Mouse (Mus musculus): ENCODE measurements around the gene Asic2. TPM values are rescaled to one million over a fixed set of nuclear protein-coding genes. Genes with fewer than 3 reads are reported as not detected.

Gene Asic2
- polyA plus RNA-seq, 1 experiment from 2014 or later: 16.2 TPM

- no peaks in the 10 kb centered on the region for H3K36me3 ChIP-seq (ENCODE audit: control insufficient read depth, insufficient read depth, low read length)
- H3K4me2 ChIP-seq (ENCODE audit: low read length): no peak overlapping the region
- no peak for ATAC-seq
- no peaks in the 10 kb centered on the region for H3K9me3 ChIP-seq (replicated peaks; ENCODE audit: control insufficient read depth, low read length, poor library complexity, severe bottlenecking)
- H3K4me3 ChIP-seq (ENCODE audit: low read depth, low read length): no peak overlapping the region
- H3K4me1 ChIP-seq (ENCODE audit: control insufficient read depth, insufficient read depth, low read length): no peaks in the 10 kb centered on the region
- WGBS: 87% methylated on average over 2 of the region's 2 CpGs
- no peak overlapping the region for H3K9ac ChIP-seq (ENCODE audit: low read depth, low read length)
- no peak overlapping the region for H3K27ac ChIP-seq (ENCODE audit: low read length)
- H3K27me3 ChIP-seq (ENCODE audit: control insufficient read depth, insufficient read depth, low read depth, low read length): no peaks in the 10 kb centered on the region
Observed at GRCm38 (mm10) chr11:81386185-81386584, 582.1 kb downstream of the Asic2 start.

DNA sequence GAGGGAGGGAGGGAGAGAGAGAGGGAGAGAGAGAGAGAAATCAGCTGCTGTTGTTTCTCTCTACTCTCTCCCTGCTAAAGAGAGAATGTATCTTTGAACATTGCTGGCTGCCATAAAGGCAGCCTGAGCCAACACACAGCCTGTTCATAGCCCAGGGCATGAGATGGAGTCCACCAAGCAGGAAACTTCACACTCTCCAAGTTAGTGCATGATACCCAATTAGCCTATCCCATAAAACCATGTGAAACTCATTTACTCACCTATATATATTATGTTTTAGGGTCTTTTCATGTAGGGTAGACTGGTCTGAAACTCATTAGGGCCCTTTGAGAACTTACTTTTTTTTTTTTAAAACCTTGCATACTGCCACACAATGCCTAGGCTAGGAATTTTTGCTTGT lies 582.7 kb downstream of the Asic2 start:
- Histone ChIP-seq H3K9me3 (replicated peaks; ENCODE audit: control insufficient read depth, low read length, poor library complexity, severe bottlenecking) (no peaks in the 10 kb centered on the region), H3K4me2 (ENCODE audit: low read length) (no peak overlapping the region), H3K9ac (ENCODE audit: low read depth, low read length) (no peak overlapping the region), H3K27me3 (ENCODE audit: control insufficient read depth, insufficient read depth, low read depth, low read length) (no peaks in the 10 kb centered on the region), H3K4me3 (ENCODE audit: low read depth, low read length) (no peak overlapping the region), H3K4me1 (ENCODE audit: control insufficient read depth, insufficient read depth, low read length) (no peaks in the 10 kb centered on the region), H3K36me3 (ENCODE audit: control insufficient read depth, insufficient read depth, low read length) (no peaks in the 10 kb centered on the region), H3K27ac (ENCODE audit: low read length) (no peak overlapping the region)
- ATAC-seq: no peak

DNA sequence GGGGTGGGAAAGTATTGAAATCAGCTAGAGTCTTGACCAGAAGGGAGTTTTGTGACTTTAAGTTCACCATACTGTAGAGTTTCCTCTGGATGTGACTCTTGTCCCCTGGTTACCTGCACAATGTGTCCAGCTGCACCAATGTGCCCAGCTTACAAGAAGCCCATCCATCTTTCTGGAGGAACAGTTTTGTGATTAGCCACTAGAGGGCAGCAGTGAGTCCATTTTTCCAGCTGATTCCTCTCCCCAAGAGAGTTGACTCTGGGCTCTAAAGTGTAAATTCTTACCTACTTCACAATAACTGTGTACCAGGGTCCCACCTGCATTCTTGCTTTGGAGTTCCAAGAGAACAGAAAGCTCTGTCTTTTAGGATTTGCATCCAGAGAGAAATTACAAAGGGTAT lies 593.4 kb downstream of the Asic2 start:
- Histone ChIP-seq H3K4me3 (ENCODE audit: low read depth, low read length) (no peak overlapping the region), H3K27me3 (ENCODE audit: control insufficient read depth, insufficient read depth, low read depth, low read length) (no peaks in the 10 kb centered on the region), H3K4me2 (ENCODE audit: low read length) (no peak overlapping the region), H3K4me1 (ENCODE audit: control insufficient read depth, insufficient read depth, low read length) (peaks cover 8% of the 10 kb centered on the region; the same call in 1 of the 2 replicates), H3K36me3 (ENCODE audit: control insufficient read depth, insufficient read depth, low read length) (no peaks in the 10 kb centered on the region), H3K9me3 (replicated peaks; ENCODE audit: control insufficient read depth, low read length, poor library complexity, severe bottlenecking) (no peaks in the 10 kb centered on the region; the same call in 1 of the 2 replicates), H3K27ac (ENCODE audit: low read length) (no peak overlapping the region), H3K9ac (ENCODE audit: low read depth, low read length) (no peak overlapping the region)
- no peak for ATAC-seq

- Histone ChIP-seq H3K4me2 (ENCODE audit: low read length) (no peak overlapping the region), H3K36me3 (ENCODE audit: control insufficient read depth, insufficient read depth, low read length) (no peaks in the 10 kb centered on the region), H3K9me3 (replicated peaks; ENCODE audit: control insufficient read depth, low read length, poor library complexity, severe bottlenecking) (no peaks in the 10 kb centered on the region; the same call in 1 of the 2 replicates), H3K4me3 (ENCODE audit: low read depth, low read length) (no peak overlapping the region), H3K9ac (ENCODE audit: low read depth, low read length) (no peak overlapping the region), H3K27ac (ENCODE audit: low read length) (no peak overlapping the region), H3K4me1 (ENCODE audit: control insufficient read depth, insufficient read depth, low read length) (peaks cover 8% of the 10 kb centered on the region; the same call in 1 of the 2 replicates), H3K27me3 (ENCODE audit: control insufficient read depth, insufficient read depth, low read depth, low read length) (no peaks in the 10 kb centered on the region)
- no peak for ATAC-seq
- 81% methylated on average over 8 of the region's 8 CpGs for WGBS
Observed at GRCm38 (mm10) chr11:81374003-81374710, 594.1 kb downstream of the Asic2 start.

- H3K4me3 ChIP-seq (ENCODE audit: low read depth, low read length): no peak overlapping the region
- no peak overlapping the region for H3K27ac ChIP-seq (ENCODE audit: low read length)
- no peak overlapping the region for H3K4me2 ChIP-seq (ENCODE audit: low read length)
- no peaks in the 10 kb centered on the region for H3K9me3 ChIP-seq (replicated peaks; ENCODE audit: control insufficient read depth, low read length, poor library complexity, severe bottlenecking)
- no peaks in the 10 kb centered on the region for H3K27me3 ChIP-seq (ENCODE audit: control insufficient read depth, insufficient read depth, low read depth, low read length)
- no peaks in the 10 kb centered on the region for H3K36me3 ChIP-seq (ENCODE audit: control insufficient read depth, insufficient read depth, low read length)
- ATAC-seq: no peak
- 54% methylated on average over 8 of the region's 8 CpGs for WGBS
- peaks cover 8% of the 10 kb centered on the region; the same call in 1 of the 2 replicates for H3K4me1 ChIP-seq (ENCODE audit: control insufficient read depth, insufficient read depth, low read length)
- H3K9ac ChIP-seq (ENCODE audit: low read depth, low read length): no peak overlapping the region
Observed at GRCm38 (mm10) chr11:81371545-81371944, 596.7 kb downstream of the Asic2 start.

DNA sequence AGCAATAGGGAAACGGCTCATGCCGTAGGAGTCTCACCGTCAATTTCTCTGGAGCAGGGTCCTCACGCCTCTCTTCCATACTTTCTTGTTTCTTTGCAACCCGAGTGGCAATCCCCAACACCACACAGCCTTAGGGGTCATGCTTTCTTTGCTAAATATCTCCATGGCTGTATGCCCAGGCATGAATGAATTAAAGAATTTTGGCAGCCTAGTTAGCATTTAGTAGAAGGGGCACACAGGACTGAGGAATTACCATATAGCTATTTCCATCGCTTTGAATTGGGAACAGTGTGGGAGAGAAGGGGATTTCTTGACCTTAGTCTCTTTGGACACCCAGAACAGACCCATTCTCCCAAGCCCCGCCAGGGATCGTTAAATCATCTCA lies 597.8 kb downstream of the Asic2 start:
- no peaks in the 10 kb centered on the region for H3K27me3 ChIP-seq (ENCODE audit: control insufficient read depth, insufficient read depth, low read depth, low read length)
- no peak overlapping the region for H3K4me3 ChIP-seq (ENCODE audit: low read depth, low read length)
- H3K4me1 ChIP-seq (ENCODE audit: control insufficient read depth, insufficient read depth, low read length): peaks cover 8% of the 10 kb centered on the region; the same call in 1 of the 2 replicates
- no peak for ATAC-seq
- H3K9ac ChIP-seq (ENCODE audit: low read depth, low read length): no peak overlapping the region
- no peak overlapping the region for H3K27ac ChIP-seq (ENCODE audit: low read length)
- H3K36me3 ChIP-seq (ENCODE audit: control insufficient read depth, insufficient read depth, low read length): no peaks in the 10 kb centered on the region
- H3K4me2 ChIP-seq (ENCODE audit: low read length): no peak overlapping the region
- 35% methylated on average over 8 of the region's 8 CpGs for WGBS
- no peaks in the 10 kb centered on the region for H3K9me3 ChIP-seq (replicated peaks; ENCODE audit: control insufficient read depth, low read length, poor library complexity, severe bottlenecking)

DNA sequence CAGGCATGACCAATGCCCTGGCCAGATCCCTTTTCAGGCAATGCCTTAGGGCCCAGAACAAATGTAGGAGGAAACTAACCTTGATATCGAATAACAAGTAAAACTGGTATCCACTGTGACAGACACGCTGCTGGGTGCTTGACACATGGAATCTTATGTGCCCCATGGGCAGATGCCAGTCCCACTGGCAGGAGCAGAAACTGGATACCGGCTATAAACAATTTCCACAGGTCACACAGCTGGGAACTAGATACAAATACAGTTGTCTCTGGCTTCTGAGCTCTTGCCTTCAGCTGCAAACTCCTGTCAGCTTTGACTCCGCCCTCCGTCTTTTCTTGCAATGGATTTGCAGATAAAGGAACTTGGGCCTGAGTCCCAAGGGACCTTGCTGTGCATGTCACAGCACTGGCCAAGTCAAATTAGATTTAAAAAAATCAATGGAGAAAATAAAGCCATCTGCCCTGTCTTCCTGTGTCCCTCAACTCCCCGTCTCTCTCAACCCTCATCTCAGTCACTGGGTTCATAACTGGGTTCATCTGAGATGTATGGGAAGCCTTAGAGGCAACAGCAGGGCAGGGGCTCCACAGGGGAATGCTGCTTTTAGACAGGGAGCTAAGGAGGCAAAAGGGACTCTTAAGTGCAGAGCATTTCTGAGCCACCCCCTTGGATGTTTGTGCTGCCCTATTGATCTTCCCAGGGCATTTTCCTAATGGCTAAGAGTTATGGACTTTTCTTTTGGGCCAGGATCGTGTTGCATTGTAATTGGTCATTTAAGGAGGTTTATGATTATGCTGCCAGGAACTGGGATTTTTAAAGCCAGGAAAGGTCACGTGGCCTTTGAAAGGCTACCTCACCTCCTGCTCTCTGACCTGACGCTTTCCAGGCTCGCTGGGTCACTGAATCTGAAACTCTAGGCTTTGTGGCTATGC lies 598.5 kb downstream of the Asic2 start:
- Histone ChIP-seq H3K27me3 (ENCODE audit: control insufficient read depth, insufficient read depth, low read depth, low read length) (no peaks in the 10 kb centered on the region), H3K36me3 (ENCODE audit: control insufficient read depth, insufficient read depth, low read length) (no peaks in the 10 kb centered on the region), H3K9me3 (replicated peaks; ENCODE audit: control insufficient read depth, low read length, poor library complexity, severe bottlenecking) (no peaks in the 10 kb centered on the region), H3K9ac (ENCODE audit: low read depth, low read length) (no peak overlapping the region), H3K4me3 (ENCODE audit: low read depth, low read length) (no peak overlapping the region), H3K4me2 (ENCODE audit: low read length) (no peak overlapping the region), H3K4me1 (ENCODE audit: control insufficient read depth, insufficient read depth, low read length) (peaks cover 8% of the 10 kb centered on the region; the same call in 1 of the 2 replicates), H3K27ac (ENCODE audit: low read length) (no peak overlapping the region)
- no peak for ATAC-seq
- WGBS: 44% methylated on average over 10 of the region's 10 CpGs

- no peaks in the 10 kb centered on the region for H3K36me3 ChIP-seq (ENCODE audit: control insufficient read depth, insufficient read depth, low read length)
- no peaks in the 10 kb centered on the region for H3K27me3 ChIP-seq (ENCODE audit: control insufficient read depth, insufficient read depth, low read depth, low read length)
- no peak overlapping the region for H3K27ac ChIP-seq (ENCODE audit: low read length)
- H3K4me2 ChIP-seq (ENCODE audit: low read length): no peak overlapping the region
- H3K4me3 ChIP-seq (ENCODE audit: low read depth, low read length): no peak overlapping the region
- 97% methylated on average over 3 of the region's 3 CpGs for WGBS
- H3K4me1 ChIP-seq (ENCODE audit: control insufficient read depth, insufficient read depth, low read length): no peaks in the 10 kb centered on the region
- H3K9me3 ChIP-seq (replicated peaks; ENCODE audit: control insufficient read depth, low read length, poor library complexity, severe bottlenecking): no peaks in the 10 kb centered on the region
- H3K9ac ChIP-seq (ENCODE audit: low read depth, low read length): no peak overlapping the region
- ATAC-seq: no peak
Observed at GRCm38 (mm10) chr11:81364442-81364841, 603.8 kb downstream of the Asic2 start.

DNA sequence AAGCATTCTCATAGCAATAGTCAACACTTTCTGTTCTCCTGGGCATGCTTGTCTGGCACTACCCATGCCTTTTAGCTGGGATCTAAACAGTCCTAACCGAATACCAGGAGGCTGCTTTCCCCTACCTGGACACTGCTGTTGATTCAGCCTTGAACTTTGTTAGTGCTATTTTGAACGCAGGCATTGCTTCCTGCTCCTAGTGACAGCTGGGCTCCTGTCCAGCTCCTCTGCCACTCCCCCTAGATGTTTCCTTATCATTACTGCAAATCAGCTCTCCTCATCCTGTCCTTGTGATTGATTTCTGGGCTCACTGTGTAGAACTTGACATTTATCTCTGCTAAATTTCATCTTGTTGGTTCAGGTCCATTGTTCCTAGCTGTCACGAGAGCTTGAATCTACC lies 605.8 kb downstream of the Asic2 start:
- Histone ChIP-seq H3K36me3 (ENCODE audit: control insufficient read depth, insufficient read depth, low read length) (no peaks in the 10 kb centered on the region), H3K4me2 (ENCODE audit: low read length) (no peak overlapping the region), H3K4me1 (ENCODE audit: control insufficient read depth, insufficient read depth, low read length) (no peaks in the 10 kb centered on the region), H3K27me3 (ENCODE audit: control insufficient read depth, insufficient read depth, low read depth, low read length) (no peaks in the 10 kb centered on the region), H3K9me3 (replicated peaks; ENCODE audit: control insufficient read depth, low read length, poor library complexity, severe bottlenecking) (no peaks in the 10 kb centered on the region), H3K4me3 (ENCODE audit: low read depth, low read length) (no peak overlapping the region), H3K27ac (ENCODE audit: low read length) (no peak overlapping the region), H3K9ac (ENCODE audit: low read depth, low read length) (no peak overlapping the region)
- no peak for ATAC-seq
- WGBS: 63% methylated on average over 3 of the region's 3 CpGs
